Mouse (Mus musculus): ENCODE results near the gene Kank3.
"Not testable (repeated sequence)": the region's sequence is repeated elsewhere in the genome, so short reads cannot be mapped to it uniquely, and the experiment has no call there.

The Kank3 gene

GRCm38 (mm10) chr17:33812475-33812874 lies 2.2 kb downstream of the Kank3 start:
- Histone ChIP-seq H3K4me3 (replicated peaks; ENCODE audit: low read length) (peak overlapping the region; percentile 24), H3K9me3 (ENCODE audit: low read length) (no peaks in the 10 kb centered on the region), H3K36me3 (ENCODE audit: insufficient read depth, low read length) (peaks cover 26% of the 10 kb centered on the region), H3K27me3 (ENCODE audit: insufficient read depth, low read length) (no peaks in the 10 kb centered on the region), H3K4me1 (replicated peaks; ENCODE audit: low read depth, low read length) (peaks cover 74% of the 10 kb centered on the region)
- TF ChIP-seq POU5F1 (IDR thresholded peaks at IDR 0.05; ENCODE audit: borderline replicate concordance, low read length) (no peak), CTCF (conservative IDR thresholded peaks at IDR 0.05; ENCODE audit: low read length) (no peak), NANOG (IDR thresholded peaks at IDR 0.05; ENCODE audit: borderline replicate concordance, low read length) (no peak)

- Histone ChIP-seq H3K9me3 (ENCODE audit: low read length) (no peaks in the 10 kb centered on the region), H3K36me3 (ENCODE audit: insufficient read depth, low read length) (peaks cover 27% of the 10 kb centered on the region), H3K4me3 (replicated peaks; ENCODE audit: low read length) (peak overlapping the region; percentile 24), H3K4me1 (replicated peaks; ENCODE audit: low read depth, low read length) (peaks cover 74% of the 10 kb centered on the region), H3K27me3 (ENCODE audit: insufficient read depth, low read length) (no peaks in the 10 kb centered on the region)
- TF ChIP-seq CTCF (conservative IDR thresholded peaks at IDR 0.05; ENCODE audit: low read length), result no peak
- TF ChIP-seq POU5F1 (IDR thresholded peaks at IDR 0.05; ENCODE audit: borderline replicate concordance, low read length), result no peak
- TF ChIP-seq NANOG (IDR thresholded peaks at IDR 0.05; ENCODE audit: borderline replicate concordance, low read length), result no peak
Measured at GRCm38 (mm10) chr17:33812990-33813389, 2.7 kb downstream of the Kank3 start.

GRCm38 (mm10) chr17:33815399-33815798 lies 5.1 kb downstream of the Kank3 start:
- TF ChIP-seq CTCF (conservative IDR thresholded peaks at IDR 0.05; ENCODE audit: low read length), result no peak
- no peak for TF ChIP-seq POU5F1 (IDR thresholded peaks at IDR 0.05; ENCODE audit: borderline replicate concordance, low read length)
- no peak for TF ChIP-seq NANOG (IDR thresholded peaks at IDR 0.05; ENCODE audit: borderline replicate concordance, low read length)
- Histone ChIP-seq H3K9me3 (ENCODE audit: low read length) (no peaks in the 10 kb centered on the region), H3K4me3 (replicated peaks; ENCODE audit: low read length) (no peak overlapping the region), H3K36me3 (ENCODE audit: insufficient read depth, low read length) (peaks cover 51% of the 10 kb centered on the region), H3K4me1 (replicated peaks; ENCODE audit: low read depth, low read length) (peaks cover 79% of the 10 kb centered on the region), H3K27me3 (ENCODE audit: insufficient read depth, low read length) (no peaks in the 10 kb centered on the region)

GRCm38 (mm10) chr17:33816612-33817011 lies 6.3 kb downstream of the Kank3 start:
- peak overlapping the region; percentile 89 for H3K4me3 ChIP-seq (replicated peaks; ENCODE audit: low read length)
- peaks cover 63% of the 10 kb centered on the region for H3K36me3 ChIP-seq (ENCODE audit: insufficient read depth, low read length)
- H3K4me1 ChIP-seq (replicated peaks; ENCODE audit: low read depth, low read length), result peaks cover 84% of the 10 kb centered on the region
- TF ChIP-seq CTCF (conservative IDR thresholded peaks at IDR 0.05; ENCODE audit: low read length) (no peak), POU5F1 (IDR thresholded peaks at IDR 0.05; ENCODE audit: borderline replicate concordance, low read length) (no peak), NANOG (IDR thresholded peaks at IDR 0.05; ENCODE audit: borderline replicate concordance, low read length) (no peak)
- no peaks in the 10 kb centered on the region for H3K27me3 ChIP-seq (ENCODE audit: insufficient read depth, low read length)
- H3K9me3 ChIP-seq (ENCODE audit: low read length), result no peaks in the 10 kb centered on the region

GRCm38 (mm10) chr17:33817184-33817968 lies 7.1 kb downstream of the Kank3 start:
- Histone ChIP-seq H3K4me1 (replicated peaks; ENCODE audit: low read depth, low read length) (peaks cover 84% of the 10 kb centered on the region), H3K9me3 (ENCODE audit: low read length) (no peaks in the 10 kb centered on the region), H3K27me3 (ENCODE audit: insufficient read depth, low read length) (no peaks in the 10 kb centered on the region), H3K4me3 (replicated peaks; ENCODE audit: low read length) (peak overlapping the region; percentile 89), H3K36me3 (ENCODE audit: insufficient read depth, low read length) (peaks cover 71% of the 10 kb centered on the region)
- TF ChIP-seq NANOG (IDR thresholded peaks at IDR 0.05; ENCODE audit: borderline replicate concordance, low read length) (no peak), CTCF (conservative IDR thresholded peaks at IDR 0.05; ENCODE audit: low read length) (no peak), POU5F1 (IDR thresholded peaks at IDR 0.05; ENCODE audit: borderline replicate concordance, low read length) (no peak)

- no peak for TF ChIP-seq CTCF (conservative IDR thresholded peaks at IDR 0.05; ENCODE audit: low read length)
- no peak for TF ChIP-seq NANOG (IDR thresholded peaks at IDR 0.05; ENCODE audit: borderline replicate concordance, low read length)
- no peak for TF ChIP-seq POU5F1 (IDR thresholded peaks at IDR 0.05; ENCODE audit: borderline replicate concordance, low read length)
- Histone ChIP-seq H3K27me3 (ENCODE audit: insufficient read depth, low read length) (no peaks in the 10 kb centered on the region), H3K36me3 (ENCODE audit: insufficient read depth, low read length) (peaks cover 78% of the 10 kb centered on the region), H3K4me3 (replicated peaks; ENCODE audit: low read length) (peak overlapping the region; percentile 89), H3K4me1 (replicated peaks; ENCODE audit: low read depth, low read length) (peaks cover 83% of the 10 kb centered on the region), H3K9me3 (ENCODE audit: low read length) (no peaks in the 10 kb centered on the region)
Measured at GRCm38 (mm10) chr17:33817969-33818643, 7.8 kb downstream of the Kank3 start.

GRCm38 (mm10) chr17:33822436-33822959 lies 12.2 kb downstream of the Kank3 start:
- peaks cover 72% of the 10 kb centered on the region for H3K4me1 ChIP-seq (replicated peaks; ENCODE audit: low read depth, low read length)
- TF ChIP-seq CTCF (conservative IDR thresholded peaks at IDR 0.05; ENCODE audit: low read length) (peak; percentile 14), NANOG (IDR thresholded peaks at IDR 0.05; ENCODE audit: borderline replicate concordance, low read length) (no peak), POU5F1 (IDR thresholded peaks at IDR 0.05; ENCODE audit: borderline replicate concordance, low read length) (no peak)
- no peaks in the 10 kb centered on the region for H3K9me3 ChIP-seq (ENCODE audit: low read length)
- H3K27me3 ChIP-seq (ENCODE audit: insufficient read depth, low read length), result no peaks in the 10 kb centered on the region
- peaks cover 82% of the 10 kb centered on the region for H3K36me3 ChIP-seq (ENCODE audit: insufficient read depth, low read length)
- peak overlapping the region; percentile 91 for H3K4me3 ChIP-seq (replicated peaks; ENCODE audit: low read length)

- H3K9me3 ChIP-seq (ENCODE audit: low read length); H3K27me3 ChIP-seq (ENCODE audit: insufficient read depth, low read length): not testable (repeated sequence)
- H3K36me3 ChIP-seq (ENCODE audit: insufficient read depth, low read length), result peaks cover 85% of the 10 kb centered on the region
- H3K4me1 ChIP-seq (replicated peaks; ENCODE audit: low read depth, low read length), result peaks cover 76% of the 10 kb centered on the region
- H3K4me3 ChIP-seq (replicated peaks; ENCODE audit: low read length), result peak overlapping the region; percentile 91
Measured at GRCm38 (mm10) chr17:33823171-33823570, 12.9 kb downstream of the Kank3 start.

All from E14TG2a.4 (cell line).